Mouse (Mus musculus): ENCODE measurements around the gene Agpat1.
A peak's percentile ranks its signal among the peaks of the same experiment; 100 is the strongest.

GRCm38 (mm10) chr17:34651507-34652221, 47.6 kb downstream of the Agpat1 start:
- TF ChIP-seq CTCF (IDR thresholded peaks at IDR 0.05; ENCODE audit: low read depth) (peak; percentile 77), EP300 (optimal IDR thresholded peaks at IDR 0.05) (no peak)

All from stomach, postnatal 0 days (tissue).